Mouse (Mus musculus): ENCODE results near the gene Gpcpd1.

The Gpcpd1 gene

DNA sequence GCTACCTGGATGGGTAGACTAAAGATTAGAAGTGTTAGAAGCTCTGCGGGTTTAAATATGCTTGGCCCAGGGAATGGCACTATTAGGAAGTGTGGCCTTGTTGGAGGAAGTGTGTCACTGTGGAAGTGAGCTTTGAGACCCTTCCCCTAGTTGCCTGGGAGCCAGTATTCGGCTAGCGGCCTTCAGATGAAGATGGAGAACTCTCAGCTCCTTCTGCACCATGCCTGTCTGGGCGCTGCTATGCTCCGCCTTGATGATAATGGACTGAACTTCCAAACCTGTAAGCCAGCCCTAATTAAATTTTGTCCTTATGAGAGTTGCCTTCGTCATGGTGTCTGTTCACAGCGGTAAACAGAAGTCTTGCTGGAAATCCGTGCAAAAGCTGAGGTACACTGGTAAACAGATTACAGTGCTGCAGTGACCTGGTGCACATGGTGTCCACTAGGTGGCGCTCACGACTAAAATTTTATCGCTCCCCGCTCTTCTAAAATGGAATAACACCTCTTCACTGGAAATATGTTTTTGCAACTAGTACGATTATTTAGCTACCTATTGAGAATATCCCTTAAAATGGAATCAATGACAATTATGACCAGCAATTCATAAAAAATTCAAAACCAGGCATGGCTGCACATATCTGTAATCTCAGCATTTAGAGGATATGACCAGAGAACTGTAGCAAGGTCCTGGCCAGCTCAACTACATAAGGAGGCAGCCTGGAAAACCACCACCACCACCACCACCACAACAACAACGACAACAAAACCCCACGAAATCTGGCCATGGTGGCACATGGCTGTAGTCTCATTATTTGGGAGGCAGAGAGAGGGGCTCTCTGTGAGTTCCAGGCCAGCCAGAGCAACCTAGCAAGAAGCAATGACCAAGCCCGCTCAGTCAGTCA, 71.1 kb downstream of the Gpcpd1 start:
- peak; percentile 89 for DNase-seq (ENCODE audit: low read depth)

DNA sequence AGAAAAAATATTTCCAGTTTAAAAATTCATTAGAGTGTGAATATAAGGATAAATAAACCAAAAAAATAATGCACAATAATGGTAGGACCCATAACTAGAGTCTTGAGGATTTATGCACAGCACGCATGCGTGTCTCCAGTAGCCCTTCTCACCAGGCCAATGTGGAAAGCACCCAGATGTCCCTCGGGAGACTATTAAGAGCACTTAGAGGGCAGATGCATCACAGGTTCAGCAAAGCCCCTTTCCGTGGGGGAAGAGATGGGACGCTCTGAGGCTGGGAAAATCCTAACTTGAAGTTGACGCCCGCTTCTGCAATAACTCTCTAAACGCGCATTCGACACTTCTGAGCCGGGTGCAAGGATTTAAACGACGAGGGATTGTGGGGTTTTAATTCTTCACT, 71.9 kb downstream of the Gpcpd1 start:
- DNase-seq (ENCODE audit: low read depth), result no peak

DNA sequence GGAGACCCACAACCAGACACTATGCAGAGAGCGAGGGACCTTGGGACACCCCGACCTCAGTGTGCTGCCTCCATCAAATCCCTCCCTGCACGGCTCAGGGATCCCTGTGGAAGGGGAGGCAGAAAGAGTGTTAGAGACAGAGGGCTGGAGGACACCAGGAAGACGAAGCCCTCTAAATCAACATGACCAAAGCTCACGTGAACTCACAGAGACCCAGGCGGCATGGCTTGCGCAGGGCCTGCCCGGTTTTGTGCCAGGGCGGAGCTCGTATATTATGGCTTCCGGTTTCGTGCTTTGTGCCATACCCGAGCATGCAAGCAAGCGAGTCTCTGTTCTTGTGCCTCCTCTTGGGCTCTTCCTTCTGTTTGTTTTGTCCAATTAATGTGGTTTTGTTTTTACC, 72.5 kb downstream of the Gpcpd1 start:
- no peak for DNase-seq (ENCODE audit: low read depth)

DNA sequence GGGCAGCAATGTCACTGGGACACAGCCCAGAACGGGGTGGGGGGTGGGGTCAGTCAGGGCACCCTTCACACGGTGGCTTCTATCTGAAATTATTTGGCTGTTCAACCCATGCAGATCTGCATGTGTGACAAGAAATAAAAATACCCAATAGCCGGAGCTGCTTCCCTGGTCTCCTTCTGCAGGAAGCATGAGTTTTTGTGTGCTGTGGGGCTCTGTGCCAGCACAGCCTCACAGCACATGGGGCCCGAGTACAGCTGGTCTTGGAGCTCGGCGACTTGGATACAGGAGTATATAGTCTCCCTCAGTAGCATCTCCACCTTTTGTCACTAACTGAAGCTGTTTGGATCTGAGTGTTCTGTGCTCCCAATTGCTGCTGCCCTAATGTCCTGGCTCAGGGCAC, 73.2 kb downstream of the Gpcpd1 start:
- peak; percentile 45 for DNase-seq (ENCODE audit: low read depth)

DNA sequence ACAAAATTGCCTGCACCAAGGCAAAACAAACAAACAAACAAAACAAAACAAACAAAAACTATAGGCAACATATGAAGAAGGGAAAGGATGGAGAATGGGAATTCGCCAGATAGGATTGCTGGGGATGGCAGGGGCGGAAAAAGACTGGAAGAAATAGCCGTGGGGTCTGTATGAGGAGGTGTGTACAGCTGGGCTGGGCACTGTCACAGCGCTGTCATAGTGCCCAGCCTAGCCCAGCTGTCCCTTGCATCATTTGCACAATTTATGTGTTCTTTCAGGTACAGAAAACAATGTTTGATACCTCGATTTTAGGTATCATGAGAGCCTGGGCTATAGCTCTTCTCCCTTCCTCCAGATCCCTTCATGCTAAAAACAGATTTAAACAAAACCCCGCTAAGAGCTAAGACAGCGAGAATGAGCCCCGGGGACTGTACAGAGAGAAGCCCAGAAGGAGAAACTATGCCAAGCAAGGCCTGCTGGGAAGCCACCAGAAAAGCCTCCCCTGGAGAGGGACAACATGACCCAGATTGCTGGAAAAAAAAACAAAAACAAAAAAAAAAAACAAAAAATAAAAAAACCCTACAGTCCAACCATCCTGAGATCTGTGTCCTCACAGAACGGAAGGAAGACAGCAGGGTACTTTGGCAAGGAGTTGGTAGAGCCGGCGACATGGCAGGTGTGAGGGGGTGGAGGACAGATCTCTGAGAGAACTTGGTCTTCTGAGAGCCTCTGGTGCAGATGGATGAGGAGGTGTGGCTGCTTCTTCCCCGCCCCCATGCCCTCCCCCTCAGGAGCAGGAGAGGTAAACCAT, 74.0 kb downstream of the Gpcpd1 start:
- DNase-seq (ENCODE audit: low read depth), result no peak

DNA sequence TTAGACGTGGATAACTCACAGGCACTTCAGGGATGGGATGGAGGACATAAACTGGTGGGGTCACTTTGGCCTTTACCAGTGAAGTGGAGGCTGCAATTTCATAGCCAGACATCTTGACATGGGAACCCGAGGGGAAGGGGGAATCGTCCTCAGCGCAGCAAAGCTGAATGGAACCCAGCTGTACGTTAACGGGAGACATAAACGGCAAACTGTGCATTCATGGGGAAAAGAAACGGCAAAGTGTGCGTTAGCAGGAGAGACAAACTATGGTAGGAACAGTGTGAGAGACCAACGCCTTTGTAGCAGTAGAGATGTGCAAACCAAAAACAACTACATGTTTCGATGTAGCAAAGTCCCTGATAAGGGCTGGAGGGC, 74.6 kb downstream of the Gpcpd1 start:
- no peak for DNase-seq (ENCODE audit: low read depth)

DNA sequence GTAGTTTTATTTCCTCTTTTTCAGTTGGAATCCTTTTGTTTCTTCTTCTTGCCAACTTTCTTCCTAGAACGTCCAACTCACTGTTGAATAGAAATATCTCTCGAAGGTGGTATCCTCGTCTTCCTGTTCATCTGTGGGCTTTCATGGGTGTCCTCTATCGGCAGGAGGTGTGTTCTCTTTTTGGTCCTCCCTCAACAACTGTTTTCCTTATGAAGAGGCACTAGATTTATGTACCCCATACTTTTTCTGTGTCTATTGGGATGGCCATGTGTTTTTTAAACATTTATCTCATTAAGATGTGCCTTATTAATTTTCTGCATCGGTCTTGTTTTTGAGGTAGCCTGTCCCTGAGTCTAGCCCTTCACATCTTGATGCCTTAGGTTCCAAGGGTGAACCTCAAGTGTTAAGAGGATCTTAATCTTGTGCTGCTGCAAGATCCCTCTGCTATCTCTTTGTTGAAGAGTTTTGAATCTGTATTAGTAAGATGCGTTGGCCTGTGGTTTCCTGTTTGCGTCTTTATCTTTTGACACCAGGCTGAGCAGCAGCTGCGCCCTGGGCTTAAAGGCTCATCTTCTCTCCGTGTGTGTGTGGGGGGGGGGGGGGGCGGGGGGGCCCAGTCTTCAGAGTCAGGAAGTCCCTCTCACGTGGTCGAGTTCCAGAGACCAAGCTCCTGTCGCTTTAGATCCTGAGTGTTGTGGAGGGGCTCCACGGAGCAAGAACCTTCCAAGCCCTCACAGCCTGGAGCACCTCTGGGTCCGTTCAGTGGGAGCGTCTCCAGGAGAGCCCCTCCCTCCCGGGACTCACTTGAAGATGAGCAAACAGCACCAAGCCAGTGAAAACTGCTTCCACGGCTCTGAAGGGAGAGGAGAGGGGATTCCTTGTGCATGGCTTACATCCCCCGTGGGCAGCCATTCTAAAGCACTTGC, 75.2 kb downstream of the Gpcpd1 start:
- no peak for DNase-seq (ENCODE audit: low read depth)

DNA sequence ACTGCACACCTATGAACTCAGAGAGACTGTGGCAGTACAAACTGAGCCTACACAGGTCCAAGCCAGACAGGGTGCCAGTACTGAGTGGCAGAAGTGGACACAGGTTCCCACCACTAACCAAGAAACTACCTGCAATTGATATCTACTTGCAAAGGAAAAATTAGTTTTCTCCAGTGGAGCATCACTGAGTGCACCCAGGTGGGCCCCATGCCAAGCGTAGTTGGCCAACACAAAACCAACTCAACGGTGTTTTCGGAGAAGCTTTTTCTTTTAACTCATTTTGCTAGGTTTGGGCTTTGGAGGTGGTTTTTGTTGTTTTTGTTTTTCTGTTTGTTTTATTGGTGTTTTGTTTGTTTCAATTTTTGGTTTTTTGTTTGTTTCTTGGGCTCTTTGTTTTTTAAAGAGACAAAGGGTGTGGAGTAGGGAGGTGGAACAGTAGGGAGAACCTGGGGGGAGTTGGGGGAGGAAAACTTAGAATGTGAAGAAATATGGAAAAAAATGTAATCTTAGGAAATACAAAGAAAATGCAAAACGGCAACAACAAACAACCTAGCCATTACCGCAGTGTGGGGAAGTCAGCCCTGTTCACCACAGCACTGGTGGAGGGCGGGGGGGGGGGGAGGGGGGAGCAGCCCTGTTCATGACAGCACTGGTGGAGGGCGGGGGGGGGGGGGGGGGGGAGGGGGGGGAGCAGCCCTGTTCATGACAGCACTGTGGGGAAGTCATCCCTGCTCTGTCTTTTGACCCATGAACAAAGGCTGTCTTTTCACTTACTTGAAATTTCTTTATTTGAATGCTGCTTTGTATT, 76.3 kb downstream of the Gpcpd1 start:
- DNase-seq (ENCODE audit: low read depth), result no peak

DNA sequence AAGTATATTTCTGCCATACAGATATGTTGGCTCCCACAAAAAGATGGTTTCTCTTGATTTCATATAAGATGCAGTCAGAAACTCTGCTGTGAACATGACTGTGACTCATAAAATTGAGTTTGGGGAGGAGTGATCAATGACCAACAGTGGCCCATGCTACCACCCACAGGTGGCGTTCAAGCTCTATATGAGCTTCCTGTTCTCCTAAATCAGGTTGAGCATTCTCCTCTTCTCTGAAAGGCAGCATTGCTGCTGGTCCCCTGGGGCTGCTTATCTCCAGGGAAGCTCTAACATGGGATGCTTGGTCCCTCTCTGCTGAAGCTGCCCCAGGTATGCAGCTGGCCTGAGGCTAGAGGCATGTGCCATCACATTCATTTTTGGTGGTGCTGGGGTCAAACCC, 77.8 kb downstream of the Gpcpd1 start:
- DNase-seq (ENCODE audit: low read depth), result no peak

DNA sequence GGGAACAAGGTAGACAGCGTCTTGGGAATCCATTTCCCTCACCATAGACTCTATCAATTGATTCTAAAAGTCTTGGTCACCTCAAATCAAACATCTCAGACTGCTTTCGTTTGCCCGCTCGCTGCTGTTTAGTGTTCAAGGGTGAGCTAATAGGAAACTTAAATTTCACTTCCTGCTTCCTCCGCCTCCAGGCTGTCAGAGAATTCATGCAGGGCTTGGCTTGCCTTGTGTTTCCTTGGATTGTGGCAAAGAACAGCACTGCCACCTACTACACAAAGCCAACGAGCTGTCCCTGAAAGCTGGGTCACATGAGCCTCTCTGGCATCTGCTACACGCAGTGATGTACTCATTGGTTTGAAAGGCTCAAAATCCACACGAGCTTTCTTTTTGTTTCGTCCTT, 78.3 kb downstream of the Gpcpd1 start:
- DNase-seq (ENCODE audit: low read depth), result no peak

DNA sequence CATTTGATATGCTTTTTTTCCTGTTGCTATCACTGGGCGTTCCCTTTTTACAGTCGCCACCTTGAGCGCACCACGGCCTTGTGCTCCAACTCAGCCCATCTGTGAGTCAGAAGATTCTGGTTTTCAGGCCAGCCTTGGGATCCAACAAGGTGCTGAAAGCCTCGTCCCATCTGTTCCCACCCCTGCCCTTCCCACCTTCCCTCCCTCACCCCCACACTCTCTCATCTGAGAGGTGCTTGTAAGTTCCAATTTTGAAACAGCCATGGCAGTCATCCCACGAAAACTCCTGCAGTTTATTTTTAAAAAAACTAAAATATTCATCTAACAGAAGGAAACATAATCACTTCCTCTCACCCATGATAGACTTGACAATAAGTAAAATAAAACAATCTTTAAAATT, 80.0 kb downstream of the Gpcpd1 start:
- DNase-seq (ENCODE audit: low read depth), result no peak

DNA sequence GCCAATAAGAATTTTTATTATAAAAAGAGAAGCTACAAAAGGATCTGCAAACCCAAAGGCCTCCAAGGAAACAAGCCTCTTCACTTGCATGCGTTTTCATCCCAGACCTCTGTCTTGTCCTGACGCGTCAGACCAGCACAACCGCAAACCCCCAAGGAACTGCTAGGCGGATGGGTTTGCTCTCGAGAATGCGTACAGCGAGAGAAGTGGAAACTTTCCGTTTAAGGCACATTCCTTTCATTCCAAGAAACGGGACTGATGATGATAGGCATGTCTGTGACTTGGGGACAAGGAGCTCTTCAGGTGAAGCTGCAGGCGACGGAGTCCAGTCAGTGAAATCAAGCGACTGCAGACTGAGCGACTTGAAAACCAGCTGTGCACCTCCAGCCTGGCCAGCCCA, 80.4 kb downstream of the Gpcpd1 start:
- DNase-seq (ENCODE audit: low read depth), result peak; percentile 44

DNA sequence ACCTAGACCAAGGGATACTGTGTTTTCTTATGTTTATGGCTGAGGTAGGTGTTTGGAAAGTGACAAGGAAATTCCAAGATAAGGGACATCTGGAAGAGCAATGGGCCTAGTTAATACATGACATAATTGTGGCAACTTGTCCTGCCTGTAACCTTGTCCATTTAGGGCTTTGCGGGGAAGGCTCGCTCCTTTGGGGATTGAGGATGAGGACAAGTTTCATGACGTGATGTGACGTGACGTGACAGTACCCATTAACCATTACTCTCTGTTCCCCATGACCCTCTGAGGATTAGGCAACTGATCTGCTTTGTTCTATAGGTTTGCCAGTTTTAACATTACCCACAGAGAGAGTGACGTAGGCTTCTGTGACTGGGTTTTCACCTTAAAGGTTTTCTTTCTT, 81.7 kb downstream of the Gpcpd1 start:
- DNase-seq (ENCODE audit: low read depth), result no peak

DNA sequence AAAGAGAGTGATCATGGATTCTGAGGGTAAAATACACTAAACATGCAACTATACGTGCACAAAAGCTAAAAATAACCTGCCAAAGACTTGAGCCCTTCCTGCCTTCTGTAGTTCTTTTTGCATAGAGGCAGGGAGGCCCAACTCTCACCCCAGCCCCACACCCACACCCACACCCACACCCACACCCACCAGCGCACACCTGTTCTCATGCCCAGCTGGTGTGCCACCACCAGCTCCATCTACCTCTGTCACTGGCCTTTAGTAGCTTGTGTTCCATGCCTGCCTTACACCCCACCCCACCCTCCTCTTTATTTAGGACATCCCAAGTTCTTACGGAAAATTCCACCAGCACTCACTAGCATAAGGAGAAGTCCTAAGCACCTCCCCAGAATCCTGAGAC, 89.2 kb downstream of the Gpcpd1 start:
- DNase-seq (ENCODE audit: low read depth), result no peak

DNA sequence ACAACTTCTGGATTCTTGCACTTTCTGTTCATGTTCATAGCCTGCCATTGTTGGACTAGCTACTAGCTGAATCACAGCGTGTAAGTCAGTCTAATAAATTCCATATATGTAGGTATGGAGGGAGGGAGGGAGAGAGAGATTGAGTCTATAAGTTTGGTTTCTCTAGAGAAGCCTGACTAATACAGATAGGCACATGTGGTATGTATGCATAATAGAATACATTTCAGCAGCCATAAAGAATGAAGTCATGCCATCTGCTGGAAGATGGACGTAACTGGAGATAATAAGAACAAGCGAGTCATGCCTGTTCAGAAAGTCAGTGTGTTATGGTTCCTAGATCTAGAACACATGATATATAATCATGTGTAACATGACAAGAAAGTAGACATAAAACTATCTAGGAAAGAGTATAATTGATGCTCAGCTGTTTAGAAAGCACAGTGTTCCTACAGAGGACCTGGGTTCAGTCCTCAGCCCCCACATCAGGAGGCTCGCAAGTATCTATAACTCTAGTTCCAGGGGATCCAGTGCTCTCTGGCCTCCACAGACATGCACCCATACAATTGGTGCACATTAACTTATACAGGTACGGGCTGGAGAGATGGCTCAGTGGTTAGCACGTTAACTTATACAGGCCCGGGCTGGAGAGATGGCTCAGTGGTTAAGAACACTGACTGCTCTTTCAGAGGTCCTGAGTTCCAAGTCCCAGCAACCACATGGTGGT, 90.0 kb downstream of the Gpcpd1 start:
- DNase-seq (ENCODE audit: low read depth), result peak; percentile 82

DNA sequence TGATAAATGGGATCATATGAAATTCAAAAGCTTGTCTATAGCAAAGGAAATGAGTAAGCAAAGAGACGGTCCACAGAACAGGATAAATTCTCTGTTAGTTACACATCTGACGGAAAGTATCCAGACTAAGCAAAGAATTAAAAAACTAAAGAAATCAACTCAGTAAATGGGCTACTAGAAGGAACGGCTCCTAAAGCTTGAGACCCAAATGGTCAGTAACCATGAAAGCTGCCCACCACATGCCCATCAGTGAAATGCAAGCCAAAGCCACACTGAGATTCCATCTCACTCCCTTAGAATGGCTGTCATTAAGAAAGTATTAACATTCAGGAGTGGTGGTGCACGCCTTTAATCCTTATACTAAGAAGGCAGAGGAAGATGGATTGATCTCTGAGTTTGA, 94.3 kb downstream of the Gpcpd1 start:
- DNase-seq (ENCODE audit: low read depth), result no peak

DNA sequence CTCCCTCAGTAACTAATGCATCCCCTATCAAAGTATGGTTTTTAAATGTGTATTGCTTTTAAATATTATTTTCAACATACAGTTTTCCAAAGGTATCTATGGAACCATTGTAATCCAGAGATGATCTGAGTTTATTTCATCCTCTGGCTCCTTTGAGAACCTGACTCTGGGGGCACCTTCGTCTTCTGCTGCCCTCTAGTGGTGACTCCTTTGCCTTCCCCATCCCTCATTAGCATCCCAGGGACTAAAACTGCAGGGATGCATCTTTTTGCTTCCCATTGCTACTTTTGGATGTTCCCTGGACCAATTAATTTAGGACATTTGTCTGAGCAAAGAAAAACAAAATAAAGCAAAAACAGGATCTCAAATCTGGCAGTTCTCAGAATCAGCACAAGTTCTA, 102.1 kb downstream of the Gpcpd1 start:
- peak; percentile 87 for DNase-seq (ENCODE audit: low read depth)

DNA sequence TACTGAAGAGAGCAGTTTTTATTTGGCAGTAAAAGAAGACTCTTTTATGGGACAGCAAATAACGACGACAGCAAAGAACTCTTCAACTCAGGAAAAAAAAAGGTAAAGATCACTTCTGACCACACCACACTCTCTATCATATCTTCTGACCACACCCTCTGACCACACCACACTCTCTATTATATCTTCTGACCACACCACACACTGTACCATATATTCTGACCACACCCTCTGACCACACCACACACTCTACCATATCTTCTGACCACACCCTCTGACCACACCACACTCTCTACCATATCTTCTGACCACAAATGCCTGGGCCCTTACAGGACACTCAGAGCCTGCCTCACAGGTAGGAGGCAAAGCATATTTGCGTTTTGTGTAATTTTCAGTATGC, 106.0 kb downstream of the Gpcpd1 start:
- DNase-seq (ENCODE audit: low read depth), result no peak
